Mouse (Mus musculus) ovary, adult 18-20 months (tissue): ENCODE results near the gene Olfr390.

Experiments used
- DNase-seq: peaks from one replicate; pipeline ENCODE4 v3.0.0; 2022; ENCODE audit warnings: low spot score, mixed read lengths

The Olfr390 gene

DNA sequence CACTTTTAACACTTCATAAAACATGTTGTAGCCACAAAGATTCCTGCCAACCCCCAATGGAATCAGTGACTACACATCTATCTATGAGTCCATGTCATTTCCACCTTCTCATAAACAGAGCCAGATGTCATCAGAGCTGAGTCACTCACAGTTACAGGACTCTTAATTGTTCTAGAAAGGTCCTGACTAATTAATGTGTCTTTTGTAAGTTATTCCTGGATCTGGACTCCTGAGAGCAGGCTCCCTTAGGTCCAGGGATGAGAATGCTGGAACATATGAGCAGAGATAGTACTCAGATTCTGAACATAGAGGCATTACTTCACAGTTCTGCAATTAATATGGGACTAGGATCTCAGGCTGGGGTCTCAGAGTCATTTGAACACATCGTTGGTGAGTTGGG lies at the start of gene Olfr390:
Gene Olfr390, plus strand, starts transcription at position 301 of the 400 bp plus-strand sequence.
- DNase-seq, result no peak

DNA sequence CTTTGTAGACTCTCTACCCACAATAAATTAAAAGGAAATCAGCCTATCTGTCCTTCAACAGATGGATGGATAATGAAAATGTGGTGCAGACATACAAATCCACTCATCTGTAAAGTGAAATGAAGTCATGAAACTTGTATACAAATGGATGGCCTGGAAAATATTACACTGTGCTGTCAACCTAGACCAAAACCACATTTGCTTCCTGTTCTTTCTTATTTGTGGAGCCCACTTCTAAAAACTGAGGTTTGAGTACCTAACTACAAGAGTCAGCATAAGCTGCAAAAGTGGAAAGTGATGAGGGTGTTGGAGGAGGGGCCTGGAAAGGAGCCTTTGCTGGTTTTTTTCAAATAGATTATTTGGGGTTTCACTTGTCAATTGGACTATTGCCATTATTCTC lies 23.6 kb upstream of the Olfr390 start:
- DNase-seq, result no peak

DNA sequence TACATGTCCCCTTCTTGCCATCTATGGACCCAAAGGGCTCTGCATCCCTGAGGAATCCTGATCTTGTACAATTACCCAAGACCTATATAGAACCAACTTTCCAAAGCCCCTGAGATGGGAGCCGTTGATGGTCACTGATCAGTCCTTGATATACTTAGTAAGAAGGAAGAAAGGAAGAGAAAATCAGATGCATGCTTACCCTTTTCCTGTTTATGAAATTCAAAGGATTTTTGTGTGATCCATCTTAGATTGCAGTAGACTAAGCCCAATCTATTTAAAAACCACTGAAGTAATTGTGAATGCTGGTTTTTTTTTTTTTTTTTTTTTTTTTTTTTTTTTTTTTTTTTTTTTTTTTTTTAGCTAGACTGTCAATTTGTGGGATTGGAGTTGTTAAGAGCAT lies 2.2 kb upstream of the Olfr390 start, which contains the start of gene Olfr389:
Gene Olfr389, minus strand, starts transcription at position 101 of the 400 bp plus-strand sequence.
- DNase-seq, result no peak

DNA sequence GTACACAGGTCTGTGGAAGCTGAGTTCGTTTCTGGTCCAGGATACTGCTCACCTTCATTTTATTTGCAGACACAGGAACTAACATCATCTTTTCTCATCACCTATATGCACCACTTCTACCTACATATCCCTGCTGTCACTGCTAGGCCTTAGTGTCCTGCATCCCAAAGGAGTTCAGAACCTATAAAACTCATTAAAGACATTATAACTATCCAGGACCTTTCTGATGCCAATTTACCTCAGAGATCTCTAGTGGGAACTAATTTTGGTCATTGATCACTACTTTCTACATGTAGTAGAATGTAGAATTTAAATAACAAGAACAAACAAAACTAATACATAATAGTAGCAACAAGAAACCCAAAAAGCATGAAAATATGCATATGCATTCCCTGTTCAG lies 20.2 kb downstream of the Olfr390 start, which contains the start of gene Olfr391-ps:
Gene Olfr391-ps, minus strand, starts transcription at position 101 of the 400 bp plus-strand sequence.
- no peak for DNase-seq

DNA sequence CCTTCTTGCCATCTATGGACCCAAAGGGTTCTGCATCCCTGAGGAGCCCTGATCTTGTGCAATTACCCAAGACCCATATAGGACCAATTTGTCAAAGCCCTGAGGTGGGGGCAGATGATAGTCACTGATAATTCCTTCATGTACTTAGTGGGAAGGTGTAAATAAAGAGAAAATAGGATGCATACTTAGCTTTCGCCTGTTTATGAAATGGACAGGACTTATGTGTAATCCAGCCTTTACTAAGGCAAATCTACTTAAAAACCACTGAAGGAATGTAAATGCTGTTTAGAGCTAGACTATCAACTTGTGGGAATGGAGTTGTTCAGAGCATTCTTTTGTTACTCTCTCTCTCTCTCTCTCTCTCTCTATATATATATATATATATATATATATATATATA lies 34.2 kb downstream of the Olfr390 start, which contains the start of gene Olfr392:
Gene Olfr392, minus strand, starts transcription at position 101 of the 400 bp plus-strand sequence.
- DNase-seq, result no peak
